Mouse (Mus musculus) myocyte (in vitro differentiated cells): ENCODE results near the gene Ybx2.

Source experiments
- CEBPB ChIP-seq: IDR thresholded peaks from 2 replicates; pipeline ENCODE4 v1.6.1; 2011; ENCODE audit warnings: mild to moderate bottlenecking, moderate library complexity; ENCODE audit not compliant: poor library complexity, insufficient read depth, severe bottlenecking
- MAX ChIP-seq: IDR thresholded peaks from one replicate; pipeline ENCODE4 v1.6.1; 2011; ENCODE audit warnings: low read depth, mild to moderate bottlenecking, control low read depth
- MYOD1 ChIP-seq, 3 experiments: IDR thresholded peaks; one replicate each; pipeline ENCODE4 v1.6.1; 2011; ENCODE audit warnings: control low read depth in 2 of 3, low read depth in 2 of 3, mild to moderate bottlenecking in 2 of 3, moderate library complexity in 1 of 3; ENCODE audit not compliant: insufficient read length in 2 of 3, control insufficient read depth in 1 of 3
- MYOG ChIP-seq, 3 experiments: IDR thresholded peaks; one replicate each; pipeline ENCODE4 v1.6.1; 2011; ENCODE audit warnings: control low read depth in 2 of 3, low read depth in 2 of 3, mild to moderate bottlenecking in 2 of 3; ENCODE audit not compliant: insufficient read length in 2 of 3, control insufficient read depth in 1 of 3, insufficient read depth in 1 of 3
- POLR2A ChIP-seq: IDR thresholded peaks from one replicate; pipeline ENCODE4 v1.6.1; 2011; ENCODE audit warnings: low read depth, mild to moderate bottlenecking, control low read depth, moderate library complexity; ENCODE audit not compliant: insufficient read length
- TCF12 ChIP-seq: IDR thresholded peaks from one replicate; pipeline ENCODE4 v1.6.1; 2011; ENCODE audit warnings: mild to moderate bottlenecking, control low read depth; ENCODE audit not compliant: poor library complexity, insufficient read depth, severe bottlenecking
- TCF3 ChIP-seq: IDR thresholded peaks from one replicate; pipeline ENCODE4 v1.6.1; 2011; ENCODE audit warnings: low read depth, control low read depth; ENCODE audit not compliant: insufficient read length
- USF1 ChIP-seq: IDR thresholded peaks from one replicate; pipeline ENCODE4 v1.6.1; 2011; ENCODE audit warnings: low read depth, mild to moderate bottlenecking, control low read depth, moderate library complexity

DNA sequence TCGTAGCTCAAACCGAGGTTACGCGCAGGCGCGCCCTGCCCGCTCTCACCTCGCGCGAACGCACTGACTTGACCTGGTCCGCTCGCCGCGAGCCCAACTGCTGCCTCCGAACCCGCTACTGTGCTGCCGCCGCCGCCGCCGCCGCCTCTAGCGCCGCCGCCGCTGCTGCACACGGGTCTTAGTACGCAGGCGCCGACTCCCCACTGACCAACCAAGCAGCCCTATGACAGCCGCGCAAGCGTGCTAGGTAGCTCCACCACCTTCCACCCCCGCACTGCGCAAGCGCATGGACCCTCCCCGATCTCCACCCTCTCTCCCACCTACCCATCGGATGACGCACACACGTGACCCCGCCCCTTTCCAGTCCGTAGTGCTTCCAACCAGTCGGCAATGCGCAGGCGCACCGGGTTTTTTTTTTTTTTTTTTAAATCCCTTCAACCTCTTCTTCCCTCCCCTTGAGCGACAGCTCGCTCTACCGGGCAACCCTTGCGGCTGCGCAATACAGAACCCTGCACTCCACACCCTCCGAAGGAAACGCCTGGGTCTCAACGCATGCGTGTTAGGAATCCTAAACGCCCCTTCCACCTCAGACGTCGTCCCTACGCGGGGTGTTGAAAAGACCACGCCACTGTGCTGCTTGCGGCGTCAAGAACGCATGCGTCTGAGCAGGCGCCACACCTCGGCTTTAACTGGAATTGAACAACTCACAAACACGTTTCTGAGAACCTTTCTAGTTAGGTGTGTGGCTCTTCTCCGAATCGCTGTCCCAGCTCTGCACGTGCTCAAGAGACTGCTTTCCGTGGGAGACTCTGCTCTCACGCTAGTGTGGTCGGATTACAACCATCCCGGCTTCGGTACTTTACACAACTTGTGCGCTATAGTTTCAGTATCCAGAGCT is 14.2 kb upstream of the Ybx2 start, which contains the start of gene Eif5a:
- TF ChIP-seq MYOD1 (IDR thresholded peaks at IDR 0.05; ENCODE audit: control insufficient read depth in 1 of 3, insufficient read length in 2 of 3, low read depth in 2 of 3) (peak in 1 of 3 experiments; percentile 4), POLR2A (peak; percentile 95), MYOG (IDR thresholded peaks at IDR 0.05; ENCODE audit: control insufficient read depth in 1 of 3, insufficient read depth in 1 of 3, insufficient read length in 2 of 3, low read depth in 2 of 3) (no peak), MAX (peak; percentile 90), TCF12 (no peak), CEBPB (no peak), TCF3 (no peak), USF1 (peak; percentile 92)
